Mouse (Mus musculus) G1E-ER4 (cell line): ENCODE measurements around the gene Eps8. TPM values are rescaled to one million over a fixed set of nuclear protein-coding genes. Genes with fewer than 3 reads are reported as not detected.

ENCODE experiments used
- GATA1 ChIP-seq: IDR thresholded peaks from one replicate; pipeline ENCODE4 v1.8.0; 2012; ENCODE audit warnings: low read length, inconsistent platforms
- polyA plus RNA-seq: library from polyadenylated mRNA; stranded (reverse); fragments of >175 nt; gene quantifications from 2 replicates; pipeline ENCODE4 v1.2.3, GENCODE M21; 2012

Gene Eps8
- polyA plus RNA-seq, 1 experiment = not detected

DNA sequence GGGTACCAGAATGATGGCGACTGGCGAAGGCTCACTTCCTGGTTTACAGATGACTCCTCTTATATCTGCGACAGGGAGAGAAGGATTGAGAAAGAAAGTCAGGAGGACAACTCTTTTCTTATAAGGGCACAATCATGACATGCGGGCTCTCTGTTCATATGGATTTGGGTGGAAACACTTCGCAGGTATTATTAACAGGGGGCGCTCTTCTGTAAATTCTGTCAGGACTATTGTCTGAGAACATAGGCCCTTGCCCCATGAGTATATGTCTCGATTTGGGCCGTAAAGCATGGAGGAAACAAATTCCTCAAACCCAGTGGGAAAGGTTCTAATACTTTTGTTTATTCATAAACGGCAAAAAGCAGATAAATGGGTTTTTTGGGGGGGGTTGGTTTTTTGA lies 16.1 kb upstream of the Eps8 start:
- no peak for TF ChIP-seq GATA1

DNA sequence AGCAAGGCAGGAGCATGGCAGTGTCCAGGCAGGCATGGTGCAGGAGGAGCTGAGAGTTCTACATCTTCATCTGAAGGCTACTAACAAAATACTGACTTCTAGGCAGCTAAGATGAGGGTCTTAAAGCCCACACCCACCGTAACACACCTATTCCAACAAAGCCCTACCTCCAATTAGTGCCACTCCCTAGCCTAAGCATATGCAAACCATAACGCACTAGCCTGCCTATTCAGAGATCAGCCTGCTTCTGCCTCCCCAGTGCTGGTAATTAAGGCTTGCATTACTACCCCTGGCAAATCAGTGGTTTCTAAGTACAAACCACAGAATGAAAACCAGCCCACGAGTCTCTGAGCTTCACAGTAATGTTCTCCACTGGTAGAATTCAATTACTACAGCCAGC lies 15.2 kb upstream of the Eps8 start:
- TF ChIP-seq GATA1 = no peak

DNA sequence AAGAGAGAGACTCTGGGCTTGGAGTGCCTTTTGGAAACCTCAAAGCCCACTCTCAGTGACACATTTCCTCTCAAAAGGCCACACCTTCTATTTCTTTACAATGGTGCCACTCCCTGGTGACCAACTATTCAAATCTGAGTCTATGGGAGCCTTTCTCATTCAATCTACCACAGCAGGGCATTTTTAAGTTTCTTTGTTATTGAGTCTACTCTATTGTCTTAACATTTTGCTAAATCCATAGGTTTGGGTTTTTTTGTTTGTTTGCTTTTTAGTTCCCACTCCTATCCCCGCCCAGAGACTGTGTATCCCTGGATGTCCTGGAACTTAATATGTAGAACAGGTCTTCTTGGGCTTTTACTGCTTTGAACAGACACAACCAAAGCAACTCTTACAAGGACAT lies 14.8 kb upstream of the Eps8 start:
- TF ChIP-seq GATA1 = no peak

DNA sequence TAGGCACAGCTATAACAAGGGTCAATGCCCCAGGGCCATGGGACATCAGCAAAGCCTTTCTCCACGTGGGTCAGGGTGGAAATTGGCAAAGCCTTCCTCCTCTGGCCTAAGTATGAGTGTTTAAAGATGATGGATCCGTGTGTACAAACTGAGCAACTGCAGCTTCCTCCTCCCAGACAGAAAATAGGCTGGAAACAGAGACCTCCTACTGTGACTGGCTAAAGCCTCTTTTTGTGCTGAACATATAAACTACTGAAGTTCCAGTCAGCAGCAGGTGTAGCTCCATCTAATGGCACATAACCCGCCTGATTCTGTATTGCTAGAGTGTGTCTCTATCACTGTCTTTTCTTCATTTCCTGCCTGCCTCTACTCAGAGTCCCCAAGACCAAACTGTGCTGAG lies 13.7 kb upstream of the Eps8 start:
- no peak for TF ChIP-seq GATA1

DNA sequence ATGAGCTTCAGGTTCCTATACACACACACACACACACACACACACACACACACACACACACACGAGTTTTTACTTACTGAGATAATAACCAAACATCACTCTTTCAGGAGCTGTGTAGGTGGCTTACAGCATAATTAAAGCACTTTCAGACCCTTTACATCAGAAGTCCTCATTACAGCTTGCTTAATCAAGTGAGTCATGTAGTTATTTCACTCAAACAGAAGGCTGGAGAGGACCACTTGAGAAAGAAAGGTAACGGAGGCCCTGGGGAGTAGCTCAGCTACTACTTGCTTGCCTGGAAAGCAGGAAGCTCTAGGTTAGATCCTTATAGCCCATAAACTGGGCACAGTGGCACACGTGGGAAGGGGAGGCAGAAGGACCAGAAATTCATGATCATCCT lies 13.0 kb upstream of the Eps8 start:
- no peak for TF ChIP-seq GATA1

DNA sequence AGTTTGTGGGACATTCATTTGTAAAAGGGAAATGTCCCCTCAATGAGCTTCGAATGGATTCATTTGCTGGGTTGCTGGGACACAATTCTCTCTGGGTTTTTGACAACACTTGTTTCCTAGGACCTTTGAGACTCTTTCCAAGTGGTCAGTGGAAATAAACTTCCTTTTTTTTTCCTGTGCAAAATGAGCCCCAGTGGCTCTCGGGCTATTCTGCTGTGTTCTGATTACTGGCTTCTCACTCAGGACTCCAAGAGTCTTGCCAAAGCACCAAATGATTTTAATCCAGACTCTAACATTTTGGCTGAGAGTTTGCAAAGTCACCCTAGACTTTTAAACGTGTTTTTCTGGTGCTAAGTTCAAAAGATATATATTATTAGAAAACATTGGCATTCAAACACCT lies 10.3 kb upstream of the Eps8 start:
- no peak for TF ChIP-seq GATA1

DNA sequence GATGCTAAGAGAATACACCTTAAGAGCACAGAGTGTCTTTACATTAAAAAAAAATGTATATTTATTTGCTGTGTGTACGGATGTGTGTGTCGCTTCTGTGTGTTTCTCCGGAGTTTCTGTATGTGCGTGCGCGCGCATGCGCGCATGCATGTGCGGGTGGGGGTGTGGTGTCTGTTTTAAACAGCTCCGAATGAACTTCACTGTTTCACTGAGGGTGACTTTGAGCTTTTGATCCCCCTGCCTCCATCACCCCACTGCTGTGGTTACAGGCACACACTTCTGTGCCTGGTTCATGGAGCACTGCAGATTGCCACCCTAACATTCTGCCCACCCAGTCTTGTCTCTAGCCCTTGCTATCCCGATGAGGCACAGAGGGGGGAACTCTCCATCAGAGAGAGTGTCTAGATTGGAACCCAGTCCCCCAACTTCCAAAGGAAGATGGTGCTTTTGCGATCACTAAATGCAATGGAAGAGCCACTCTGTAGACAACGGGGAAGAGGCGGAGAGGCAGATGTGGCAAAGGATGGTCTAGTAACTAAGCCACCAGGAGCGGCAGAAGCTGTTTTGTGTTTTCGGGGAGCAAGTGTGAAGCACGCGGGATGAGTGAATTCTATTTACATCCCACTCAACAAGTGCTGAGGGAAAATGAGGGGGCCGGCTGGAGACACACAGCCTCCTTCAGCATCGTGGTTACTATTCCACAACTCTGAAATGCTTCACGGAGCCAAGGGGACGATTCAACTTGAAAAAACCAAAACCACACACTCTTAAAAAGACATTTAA lies 7.1 kb upstream of the Eps8 start:
- no peak for TF ChIP-seq GATA1

DNA sequence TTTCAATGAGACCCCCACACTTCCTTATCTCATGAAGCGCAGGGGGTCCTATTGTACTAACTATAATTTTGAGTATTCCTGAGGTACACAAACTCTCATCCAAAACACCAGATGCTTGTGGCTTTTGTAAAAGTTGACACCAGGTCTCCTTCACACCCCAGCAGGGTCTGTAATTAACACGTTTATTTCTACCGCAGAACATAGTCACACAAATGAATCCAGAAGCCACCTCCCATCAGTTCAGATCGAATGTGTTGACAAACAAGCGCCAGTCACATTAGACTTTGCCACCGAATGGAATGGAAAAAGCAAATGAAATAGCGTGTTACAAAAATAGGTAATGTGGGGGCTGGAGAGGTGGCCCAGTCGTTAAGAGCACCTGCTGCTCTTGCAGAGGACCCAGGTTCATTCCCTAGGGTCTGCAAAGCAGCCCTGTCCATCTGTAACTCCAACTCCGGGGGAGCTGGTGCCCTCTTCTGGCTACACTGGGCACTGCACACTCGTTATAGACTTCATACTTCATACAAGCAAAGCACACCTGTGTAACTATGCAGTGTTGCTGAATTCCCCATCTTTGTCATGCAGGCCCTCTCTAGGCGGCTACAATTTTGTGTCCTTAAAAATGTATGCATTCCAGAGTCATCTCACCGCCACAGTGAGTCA lies 3.9 kb upstream of the Eps8 start:
- no peak for TF ChIP-seq GATA1

DNA sequence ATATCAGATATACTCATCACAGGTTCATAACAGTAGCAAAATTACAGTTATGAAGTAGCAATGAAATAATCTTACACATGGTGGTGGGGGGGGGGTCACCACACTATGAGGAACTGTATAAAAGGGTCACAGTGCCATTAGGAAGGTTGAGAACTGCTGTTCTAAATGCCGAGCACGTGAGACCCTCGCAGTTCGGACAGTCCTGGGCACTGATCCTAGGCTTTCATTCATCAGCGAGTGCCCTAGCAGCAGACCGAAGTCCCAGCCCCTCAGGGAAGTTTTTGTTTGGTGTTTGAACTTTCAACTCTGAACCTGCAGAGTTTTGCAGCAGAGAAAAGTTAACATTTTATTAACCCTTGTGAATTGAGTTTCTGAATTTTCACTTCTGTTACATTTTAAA lies 2.5 kb upstream of the Eps8 start:
- TF ChIP-seq GATA1 = no peak

DNA sequence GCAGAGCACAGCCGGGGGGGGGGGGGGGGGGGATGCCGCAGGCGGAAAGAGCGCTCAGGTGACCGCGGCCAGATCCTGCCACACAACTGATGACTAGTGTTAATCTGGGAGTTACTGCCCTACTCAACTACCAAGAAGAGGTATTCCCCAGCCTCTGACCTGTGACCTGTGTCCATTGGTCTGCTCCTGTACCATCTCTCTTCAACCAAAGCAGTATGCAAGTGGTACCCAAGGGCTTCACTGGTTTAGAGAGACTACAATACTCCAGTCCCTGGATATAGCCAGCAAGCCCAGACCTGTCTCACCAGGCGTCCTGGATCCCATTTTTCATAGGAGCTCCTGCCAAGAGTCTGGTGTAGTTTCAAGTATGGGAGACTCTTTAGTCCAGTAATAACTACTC lies 5.1 kb downstream of the Eps8 start:
- TF ChIP-seq GATA1 = no peak

DNA sequence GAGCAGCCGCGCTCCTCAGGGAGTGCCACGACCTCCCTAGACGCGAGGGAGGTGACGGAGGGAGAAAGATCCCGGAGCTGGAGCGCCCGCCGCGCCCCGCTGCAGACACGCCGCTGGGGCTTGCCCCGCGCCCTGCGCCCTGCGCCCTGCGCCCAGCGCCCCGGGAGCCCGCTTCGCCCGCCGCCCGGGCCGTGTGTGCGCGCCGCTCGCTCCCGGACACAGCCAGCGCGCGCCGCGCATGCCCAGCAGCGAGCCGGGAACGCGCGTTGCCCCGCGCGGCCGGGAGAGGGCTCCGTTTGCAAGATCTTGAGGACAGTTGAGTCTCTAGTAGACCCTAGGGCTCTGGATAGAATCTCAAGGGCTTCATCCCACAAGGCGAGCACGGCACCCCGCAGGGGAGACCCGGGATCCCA lies 5.6 kb downstream of the Eps8 start:
- no peak for TF ChIP-seq GATA1

DNA sequence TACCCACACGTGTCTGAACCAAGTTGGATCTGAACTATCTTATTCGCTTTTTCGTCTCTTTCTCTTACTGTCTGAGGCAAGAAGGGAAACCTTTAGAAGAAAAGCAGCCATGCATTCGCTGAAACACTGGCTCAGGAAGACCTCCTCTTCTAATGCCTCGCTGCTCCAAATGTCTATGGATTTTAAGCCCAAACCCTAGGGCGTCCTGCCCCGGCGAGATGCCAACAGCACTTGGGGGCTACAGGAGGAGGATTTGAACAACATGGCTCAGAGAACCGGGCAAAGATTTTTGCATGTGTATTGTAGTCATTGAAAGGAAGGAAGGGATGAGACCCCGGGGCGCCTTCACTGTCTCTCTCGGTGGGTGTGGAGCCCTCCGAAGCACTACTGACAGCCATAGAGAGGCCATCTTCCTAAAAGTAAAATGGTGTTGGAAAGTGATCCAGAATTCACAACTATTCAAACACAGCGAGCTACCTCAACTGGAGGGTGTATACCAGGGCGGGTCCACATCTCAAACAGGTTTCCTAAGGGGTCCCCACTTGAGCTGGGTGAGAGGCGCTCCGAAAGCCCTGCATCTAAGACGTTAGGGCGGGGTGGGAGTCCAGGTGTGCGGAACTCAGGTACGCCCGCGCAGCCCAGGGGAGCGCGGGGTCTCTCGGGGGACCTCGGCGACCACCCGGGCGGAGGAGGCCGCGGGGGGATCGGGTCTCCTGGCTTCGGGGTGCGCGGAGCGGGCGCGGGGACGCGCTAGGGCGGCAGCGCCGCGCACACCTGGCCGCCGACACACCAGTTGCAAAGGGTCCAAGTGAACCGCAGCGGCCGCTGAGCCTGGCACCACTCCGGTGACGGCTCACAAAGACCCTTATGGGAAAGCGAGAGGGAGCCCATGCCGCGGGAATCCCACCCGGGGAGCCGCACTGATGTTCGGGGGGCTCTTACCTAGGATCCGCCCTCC lies 6.3 kb downstream of the Eps8 start:
- TF ChIP-seq GATA1 = no peak

DNA sequence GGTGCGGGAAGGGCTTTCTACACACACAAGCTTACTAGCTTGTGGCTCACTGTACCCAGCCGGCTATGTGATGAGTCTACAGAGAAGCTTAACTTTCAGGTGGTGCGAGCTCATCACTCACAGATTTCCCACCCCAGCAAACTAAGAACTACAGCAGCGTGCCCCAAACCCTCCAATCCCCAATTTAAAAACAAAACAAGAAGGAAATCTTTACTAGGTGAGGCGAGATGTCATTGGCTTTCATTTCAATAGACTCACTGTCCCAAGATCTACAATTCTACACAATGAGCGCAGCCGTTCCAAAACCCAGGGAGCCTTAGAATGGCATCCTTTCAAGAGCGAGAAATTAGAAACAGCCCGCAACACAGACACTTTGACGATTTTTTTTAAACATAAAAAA lies 7.0 kb downstream of the Eps8 start:
- no peak for TF ChIP-seq GATA1

DNA sequence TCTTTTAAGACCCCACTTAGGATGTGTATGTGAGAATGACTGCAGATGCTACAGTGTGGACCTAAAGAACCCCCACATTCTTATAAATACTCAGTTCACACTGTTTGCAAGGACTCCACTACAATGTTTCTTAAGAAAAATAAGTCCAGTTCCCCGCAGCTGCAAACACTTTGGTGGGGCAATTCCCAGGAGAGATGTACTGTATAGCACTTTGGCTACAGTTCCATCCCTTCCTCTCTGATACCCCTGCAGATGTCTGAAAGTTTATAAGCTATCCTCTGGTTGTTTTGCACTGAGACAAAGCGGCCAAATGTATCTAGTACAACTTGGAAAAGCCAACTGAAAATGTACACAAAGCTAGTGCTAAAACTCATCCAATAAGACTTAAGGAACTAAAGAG lies 8.0 kb downstream of the Eps8 start:
- TF ChIP-seq GATA1 = no peak

DNA sequence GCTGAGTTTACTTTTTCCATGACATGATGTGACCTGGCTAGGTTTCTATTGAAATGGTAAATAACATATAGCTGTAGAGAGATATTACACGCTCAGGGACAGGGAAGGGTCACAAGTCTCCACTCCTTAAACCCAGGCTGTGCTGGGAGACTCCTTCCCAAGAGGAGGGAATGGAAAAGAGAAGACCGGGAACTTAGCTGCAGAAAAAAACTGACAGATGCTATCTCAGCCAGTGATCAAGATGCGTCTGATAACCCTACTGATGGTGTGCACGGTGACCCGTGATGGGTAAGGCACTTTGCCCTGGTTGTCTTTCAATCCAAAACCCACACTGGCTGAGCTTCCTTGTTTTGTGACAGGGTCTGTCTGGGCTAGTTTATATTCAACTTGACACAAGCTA lies 9.8 kb downstream of the Eps8 start:
- no peak for TF ChIP-seq GATA1

DNA sequence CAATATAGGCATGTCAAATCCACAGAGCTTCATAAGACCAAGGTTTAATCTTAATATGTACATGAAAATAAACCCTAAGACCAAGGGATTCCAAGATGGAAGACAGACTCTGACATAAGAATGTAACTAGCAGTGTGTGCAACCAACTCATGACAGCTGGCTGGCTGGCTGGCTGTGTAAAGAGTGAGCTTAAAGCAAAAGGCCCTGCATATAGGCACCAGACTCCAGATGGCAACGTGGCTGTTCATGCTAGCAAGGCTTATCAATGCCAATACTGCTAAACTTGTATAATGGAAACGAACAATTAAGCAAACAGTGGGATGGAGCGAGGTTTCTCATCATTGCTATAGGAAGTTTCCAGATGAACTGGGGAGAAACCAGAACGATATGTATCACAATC lies 10.9 kb downstream of the Eps8 start:
- TF ChIP-seq GATA1 = no peak
